Mouse (Mus musculus) spleen, adult 10 weeks (tissue): ENCODE results near the gene Lypd8. TPM values are rescaled to one million over a fixed set of nuclear protein-coding genes. Genes with fewer than 3 reads are reported as not detected.

Experiments
- polyA plus RNA-seq: library from polyadenylated mRNA; stranded (reverse); fragments of 350-450 nt; fragmentation: Illumina TruSeq; extraction: RNeasy Lipid Tissue Mini Kit (QIAGEN cat#74804); gene quantifications from one replicate; pipeline ENCODE4 v1.2.3, GENCODE M21; 2015; ENCODE audit warnings: low replicate concordance; ENCODE audit not compliant: insufficient read depth

Gene Lypd8
- not detected for polyA plus RNA-seq

GRCm38 (mm10) chr11:58378763-58379278 is at the start of gene Lypd8:
TSS of gene Lypd8 (plus strand) at chr11:58379043.

GRCm38 (mm10) chr11:58330276-58331148 is 48.3 kb upstream of the Lypd8 start, which contains the start of the genes Zfp672 and Sh3bp5l:
TSS of gene Zfp672 (minus strand) at chr11:58330339.
TSS of gene Sh3bp5l (plus strand) at chr11:58330724.

GRCm38 (mm10) chr11:58420815-58421214 is 42.0 kb downstream of the Lypd8 start, which contains the start of gene 1810065E05Rik:
TSS of gene 1810065E05Rik (plus strand) at chr11:58421111.

GRCm38 (mm10) chr11:58432259-58432658 is 53.4 kb downstream of the Lypd8 start, which contains the start of gene Gm12253:
TSS of gene Gm12253 (plus strand) at chr11:58432559.

Other genes with a start within 250 kb of the Lypd8 start
- gene Gemin5, start 210.5 kb upstream of the Lypd8 start, polyA plus RNA-seq = 11.5 TPM
- 50.3 TPM for gene Mrpl22, start 207.4 kb upstream of the Lypd8 start, polyA plus RNA-seq
- gene Igtp, start 179.5 kb upstream of the Lypd8 start, polyA plus RNA-seq = 71.6 TPM
- gene Irgm2, start 179.4 kb upstream of the Lypd8 start, polyA plus RNA-seq = 71.8 TPM
- not detected for gene 4930438A08Rik, start 104.2 kb upstream of the Lypd8 start, polyA plus RNA-seq
- 16.0 TPM for gene Zfp692, start 72.0 kb upstream of the Lypd8 start, polyA plus RNA-seq
- 37.6 TPM for gene Zfp672, start 48.7 kb upstream of the Lypd8 start, polyA plus RNA-seq
- 7.7 TPM for gene Sh3bp5l, start 48.3 kb upstream of the Lypd8 start, polyA plus RNA-seq
- gene 1810065E05Rik, start 42.1 kb downstream of the Lypd8 start, polyA plus RNA-seq = not detected
- not detected for gene Gm12253, start 53.5 kb downstream of the Lypd8 start, polyA plus RNA-seq
- not detected for gene Lypd9, start 73.9 kb downstream of the Lypd8 start, polyA plus RNA-seq
- not detected for gene Olfr30, start 83.2 kb downstream of the Lypd8 start, polyA plus RNA-seq
- not detected for gene Olfr332, start 113.5 kb downstream of the Lypd8 start, polyA plus RNA-seq
- not detected for gene Olfr331, start 123.5 kb downstream of the Lypd8 start, polyA plus RNA-seq
- gene Olfr330, start 155.8 kb downstream of the Lypd8 start, polyA plus RNA-seq = not detected
- gene Olfr329-ps, start 167.4 kb downstream of the Lypd8 start, polyA plus RNA-seq = 0.06 TPM
- not detected for gene Olfr328, start 176.6 kb downstream of the Lypd8 start, polyA plus RNA-seq
- not detected for gene Olfr224, start 191.5 kb downstream of the Lypd8 start, polyA plus RNA-seq
- gene Olfr325, start 198.7 kb downstream of the Lypd8 start, polyA plus RNA-seq = not detected
- gene Olfr324, start 216.1 kb downstream of the Lypd8 start, polyA plus RNA-seq = not detected
- not detected for gene 2210407C18Rik, start 237.0 kb downstream of the Lypd8 start, polyA plus RNA-seq